Mouse (Mus musculus) left cerebral cortex, adult 2 months (tissue): ENCODE measurements around the gene Olfr1394. TPM values are rescaled to one million over a fixed set of nuclear protein-coding genes. Genes with fewer than 3 reads are reported as not detected.

Experiments used
- DNase-seq, 2 experiments: peaks; one replicate each; pipeline ENCODE4 v3.0.0; 2021 to 2022; ENCODE audit warnings: low spot score in 2 of 2, mixed read lengths in 1 of 2; ENCODE audit errors: extremely low spot score in 1 of 2
- H3K27ac ChIP-seq: fragments of 200-600 bp; 2 replicates; pipeline ENCODE4 v1.8.1; 2022
- H3K4me3 ChIP-seq: fragments of 200-600 bp; 2 replicates; pipeline ENCODE4 v1.8.1; 2022
- CTCF ChIP-seq: fragments of 200-600 bp; IDR thresholded peaks from 2 replicates; pipeline ENCODE4 v1.8.1; 2022; ENCODE audit warnings: antibody characterized with exemption, mild to moderate bottlenecking, moderate library complexity
- intact Hi-C: fragments of 180-260 bp; cut with DNase I; formaldehyde crosslinking; loops from one replicate; pipeline ENCODE4 v1.15.1; 2025
- total RNA-seq, 2 experiments: library from RNA; stranded (reverse); gene quantifications; 2 replicates each; pipeline ENCODE4 v1.2.3; 2021

The Olfr1394 gene
- total RNA-seq, 2 experiments from 2014 or later, result not detected

- intact Hi-C loops, result no loop called here
- no peak overlapping the region for H3K4me3 ChIP-seq
- no peak overlapping the region for H3K27ac ChIP-seq
- DNase-seq, result no peak
- TF ChIP-seq CTCF, result no peak
Measured at GRCm38 (mm10) chr11:49195819-49196322, 41.7 kb downstream of the Olfr1394 start.

- intact Hi-C loops, result loop anchor here (5.0 kb wide), 1 partner anchor 383 kb away; the partner anchor contains the start of gene Trim41
- H3K27ac ChIP-seq, result no peak overlapping the region
- TF ChIP-seq CTCF, result no peak
- no peak overlapping the region for H3K4me3 ChIP-seq
- no peak for DNase-seq
Measured at GRCm38 (mm10) chr11:49200666-49201065, 46.5 kb downstream of the Olfr1394 start.

GRCm38 (mm10) chr11:49201142-49201541 lies 47.0 kb downstream of the Olfr1394 start:
- no peak for TF ChIP-seq CTCF
- no peak overlapping the region for H3K4me3 ChIP-seq
- intact Hi-C loops, result loop anchor here (5.0 kb wide), 1 partner anchor 384 kb away; the partner anchor contains the start of gene Trim41

GRCm38 (mm10) chr11:49202071-49202470 lies 47.9 kb downstream of the Olfr1394 start:
- H3K27ac ChIP-seq, result peak overlapping the region; percentile 98; the same call in 1 of the 2 replicates
- TF ChIP-seq CTCF, result no peak
- H3K4me3 ChIP-seq, result peak overlapping the region; percentile 99; the same call in 1 of the 2 replicates
- intact Hi-C loops, result loop anchor here (2.0 to 5.0 kb wide), 2 partner anchors 49 to 385 kb away; partner anchors contain the start of gene Trim41
- no peak for DNase-seq

More at GRCm38 (mm10) chr11:49201142-49201541, 47.0 kb downstream of the Olfr1394 start:
- H3K27ac ChIP-seq, result no peak overlapping the region
- DNase-seq, result no peak

GRCm38 (mm10) chr11:49202523-49203061 lies 48.4 kb downstream of the Olfr1394 start:
- no peak for TF ChIP-seq CTCF
- Histone ChIP-seq H3K27ac (peak overlapping the region; percentile 98), H3K4me3 (peak overlapping the region; percentile 99)
- intact Hi-C loops, result loop anchor here (1.0 to 5.0 kb wide), 3 partner anchors 41 to 385 kb away; partner anchors contain the start of gene Trim41
- DNase-seq, result no peak

GRCm38 (mm10) chr11:49203129-49203768 lies 49.1 kb downstream of the Olfr1394 start, which contains the start of gene Zfp62:
Gene Zfp62, plus strand, starts transcription at chr11:49203292.
- peak; percentile 92 to 95 for DNase-seq
- intact Hi-C loops, result loop anchor here (1.0 to 5.0 kb wide), 3 partner anchors 40 to 386 kb away; partner anchors contain the start of gene Trim41
- TF ChIP-seq CTCF, result no peak
- Histone ChIP-seq H3K4me3 (peak within 1 kb of the TSS; percentile 99), H3K27ac (peak within 1 kb of the TSS; percentile 98)

GRCm38 (mm10) chr11:49203771-49204497 lies 49.8 kb downstream of the Olfr1394 start:
- TF ChIP-seq CTCF, result no peak
- peak overlapping the region; percentile 99 for H3K4me3 ChIP-seq
- intact Hi-C loops, result loop anchor here (1.0 to 5.0 kb wide), 3 partner anchors 39 to 387 kb away; partner anchors contain the start of gene Trim41
- peak overlapping the region; percentile 98 for H3K27ac ChIP-seq
- DNase-seq, result no peak

- intact Hi-C loops, result no loop called here
- Histone ChIP-seq H3K4me3 (no peak overlapping the region), H3K27ac (no peak overlapping the region)
- no peak for DNase-seq
- TF ChIP-seq CTCF, result no peak
Measured at GRCm38 (mm10) chr11:49205080-49205590, 51.0 kb downstream of the Olfr1394 start.

GRCm38 (mm10) chr11:49207495-49207894 lies 53.3 kb downstream of the Olfr1394 start:
- DNase-seq, result no peak
- no peak for TF ChIP-seq CTCF
- intact Hi-C loops, result no loop called here
- H3K4me3 ChIP-seq, result no peak overlapping the region
- no peak overlapping the region for H3K27ac ChIP-seq

Other genes starting within 250 kb of the Olfr1394 start
- gene Psme2b, start 208.2 kb upstream of the Olfr1394 start, total RNA-seq, result 1 to 10 TPM in 1 of 2 experiments, not detected in 1; 1.5 TPM
- gene Olfr56, start 175.5 kb upstream of the Olfr1394 start, total RNA-seq, result not detected
- 1 to 10 TPM in 1 of 2 experiments, under 1 TPM in 1; 0.87 to 1.1 TPM for gene 9930111J21Rik1, start 175.0 kb upstream of the Olfr1394 start, total RNA-seq
- under 1 TPM; 0.21 to 0.27 TPM for gene Gm12185, start 162.2 kb upstream of the Olfr1394 start, total RNA-seq
- gene Tgtp1, start 160.2 kb upstream of the Olfr1394 start, total RNA-seq, result under 1 TPM in 1 of 2 experiments, not detected in 1; 0.84 TPM
- gene 9930111J21Rik2, start 103.1 kb upstream of the Olfr1394 start, total RNA-seq, result 1 to 10 TPM; 1.6 to 1.8 TPM
- under 1 TPM in 1 of 2 experiments, not detected in 1; 0.50 TPM for gene Tgtp2, start 90.2 kb upstream of the Olfr1394 start, total RNA-seq
- under 1 TPM; 0.45 to 0.68 TPM for gene Ifi47, start 77.8 kb upstream of the Olfr1394 start, total RNA-seq
- not detected for gene Olfr1396, start 39.5 kb upstream of the Olfr1394 start, total RNA-seq
- gene Olfr1395, start 12.1 kb upstream of the Olfr1394 start, total RNA-seq, result not detected
- gene Btnl9, start 32.8 kb downstream of the Olfr1394 start, total RNA-seq, result not detected
- 10 to 100 TPM; 53.1 to 58.1 TPM for gene Zfp62, start 48.9 kb downstream of the Olfr1394 start, total RNA-seq
- 10 to 100 TPM; 64.4 to 77.0 TPM for gene Mgat1, start 89.8 kb downstream of the Olfr1394 start, total RNA-seq
- under 1 TPM; 0.11 to 0.33 TPM for gene Olfr1393, start 123.9 kb downstream of the Olfr1394 start, total RNA-seq
- gene Olfr1392, start 130.9 kb downstream of the Olfr1394 start, total RNA-seq, result not detected
- gene Olfr10, start 150.4 kb downstream of the Olfr1394 start, total RNA-seq, result not detected
- gene Olfr1391, start 168.4 kb downstream of the Olfr1394 start, total RNA-seq, result not detected
- not detected for gene Olfr1390, start 180.8 kb downstream of the Olfr1394 start, total RNA-seq